Mouse (Mus musculus): ENCODE data around the gene Il18bp.
A peak's percentile ranks its signal among the peaks of the same experiment; 100 is the strongest.
"Not testable (repeated sequence)": the region's sequence is repeated elsewhere in the genome, so short reads cannot be mapped to it uniquely, and the experiment has no call there.

The Il18bp gene

GRCm38 (mm10) chr7:102018590-102018989 lies at the start of gene Il18bp:
Il18bp (minus strand) TSS chr7:102018690.
- DNase-seq, result no peak

GRCm38 (mm10) chr7:102066363-102066762 lies 47.9 kb upstream of the Il18bp start:
- DNase-seq, result peak; percentile 80

GRCm38 (mm10) chr7:102065046-102065891 lies 46.8 kb upstream of the Il18bp start, which contains the start of the genes Rnf121, Xndc1 and Xntrpc:
Rnf121 (minus strand) TSS chr7:102065469.
Xndc1 (plus strand) TSS chr7:102065511.
Xntrpc (plus strand) TSS chr7:102065713.
- DNase-seq, result peak; percentile 100

- no peak for DNase-seq
Observed at GRCm38 (mm10) chr7:102064655-102065045, 46.2 kb upstream of the Il18bp start.

- DNase-seq, result peak; percentile 50
Observed at GRCm38 (mm10) chr7:102063891-102064290, 45.4 kb upstream of the Il18bp start.

- peak; percentile 31 for DNase-seq
Observed at GRCm38 (mm10) chr7:102062203-102062602, 43.7 kb upstream of the Il18bp start.

- peak; percentile 46 for DNase-seq
Observed at GRCm38 (mm10) chr7:102061353-102061752, 42.9 kb upstream of the Il18bp start.

- DNase-seq, result peak; percentile 27
Observed at GRCm38 (mm10) chr7:102048524-102048923, 30.0 kb upstream of the Il18bp start.

GRCm38 (mm10) chr7:102042314-102042713 lies 23.8 kb upstream of the Il18bp start:
- DNase-seq, result peak; percentile 54

- DNase-seq, result peak; percentile 24
Observed at GRCm38 (mm10) chr7:102037318-102037717, 18.8 kb upstream of the Il18bp start.

- no peak for DNase-seq
Observed at GRCm38 (mm10) chr7:102035534-102035933, 17.0 kb upstream of the Il18bp start.

- peak; percentile 61 for DNase-seq
Observed at GRCm38 (mm10) chr7:102034904-102035303, 16.4 kb upstream of the Il18bp start.

GRCm38 (mm10) chr7:102025187-102026119 lies 7.0 kb upstream of the Il18bp start:
- DNase-seq, result peak; percentile 81

GRCm38 (mm10) chr7:102023821-102024220 lies 5.3 kb upstream of the Il18bp start:
- no peak for DNase-seq

- DNase-seq, result not testable (repeated sequence)
Observed at GRCm38 (mm10) chr7:102020934-102021333, 2.4 kb upstream of the Il18bp start.

GRCm38 (mm10) chr7:102019362-102019761 lies 872 bp upstream of the Il18bp start:
- DNase-seq, result no peak

GRCm38 (mm10) chr7:102018034-102018433 lies 456 bp downstream of the Il18bp start:
- DNase-seq, result peak; percentile 96

GRCm38 (mm10) chr7:102017452-102017851 lies 1.0 kb downstream of the Il18bp start:
- peak; percentile 93 for DNase-seq

GRCm38 (mm10) chr7:102016936-102017335 lies 1.6 kb downstream of the Il18bp start:
- peak; percentile 92 for DNase-seq

- no peak for DNase-seq
Observed at GRCm38 (mm10) chr7:102014995-102015394, 3.5 kb downstream of the Il18bp start.

GRCm38 (mm10) chr7:102013416-102013815 lies 5.1 kb downstream of the Il18bp start:
- DNase-seq, result no peak

GRCm38 (mm10) chr7:102011855-102012254 lies 6.6 kb downstream of the Il18bp start:
- DNase-seq, result no peak

GRCm38 (mm10) chr7:102006520-102006919 lies 12.0 kb downstream of the Il18bp start:
- no peak for DNase-seq

Data from heart, adult 11 months (tissue).